Mouse (Mus musculus): ENCODE measurements around the gene Samd3. TPM values are rescaled to one million over a fixed set of nuclear protein-coding genes. Genes with fewer than 3 reads are reported as not detected.

The Samd3 gene
- polyA plus RNA-seq, 1 experiment from 2014 or later, result 0.66 TPM

DNA sequence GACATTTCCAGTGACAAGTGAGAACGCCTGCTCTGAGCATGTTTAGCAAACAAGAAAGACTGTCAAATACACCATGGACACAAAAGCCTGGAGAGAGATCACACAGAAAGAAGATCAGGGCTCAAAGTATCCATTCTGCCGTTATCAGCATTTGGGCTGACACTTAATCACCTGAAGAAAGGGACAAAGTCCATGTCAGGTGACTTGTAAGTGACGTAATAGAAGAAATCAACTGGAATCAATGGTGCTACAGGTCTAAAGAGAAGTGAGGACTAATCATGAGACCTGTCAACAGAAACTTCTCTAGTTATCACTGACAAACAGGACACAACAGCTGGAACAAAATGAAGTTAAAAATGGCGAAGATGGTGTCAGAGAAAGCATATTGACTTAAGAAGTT is 91.2 kb downstream of the Samd3 start:
- H3K4me1 ChIP-seq (replicated peaks), result no peaks in the 10 kb centered on the region
- H3K9ac ChIP-seq, result no peak overlapping the region
- no peaks in the 10 kb centered on the region; the same call in 1 of the 2 replicates for H3K36me3 ChIP-seq
- H3K27ac ChIP-seq (replicated peaks), result no peak overlapping the region
- no peak overlapping the region for H3K4me3 ChIP-seq
- H3K27me3 ChIP-seq, result no peaks in the 10 kb centered on the region
- no peak overlapping the region for H3K4me2 ChIP-seq
- WGBS, result 94% methylated on average over 4 of the region's 4 CpGs
- no peak for ATAC-seq (ENCODE audit: low FRiP score, low read depth)
- H3K9me3 ChIP-seq, result no peaks in the 10 kb centered on the region

Other genes starting within 250 kb of the Samd3 start
- gene Gm9767, start 151.5 kb upstream of the Samd3 start, polyA plus RNA-seq (2015; fragmentation: Nextera tagmentation; extraction: Ambion mirVana), result 1.7 and 2.4 TPM in 2 replicates
- 21.6 and 28.2 TPM in 2 replicates for gene Tmem200a, start 150.7 kb upstream of the Samd3 start, polyA plus RNA-seq (2015; fragmentation: Nextera tagmentation; extraction: Ambion mirVana)
- 24.5 and 25.7 TPM in 2 replicates for gene L3mbtl3, start 146.3 kb downstream of the Samd3 start, polyA plus RNA-seq (2015; fragmentation: Nextera tagmentation; extraction: Ambion mirVana)